Mouse (Mus musculus) gastrocnemius, adult 2 months (tissue): Measurements from ENCODE around the gene Dhx58. TPM values are rescaled to one million over a fixed set of nuclear protein-coding genes. Genes with fewer than 3 reads are reported as not detected.

ENCODE experiments used
- DNase-seq: peaks from one replicate; pipeline ENCODE4 v3.0.0; 2022
- H3K27ac ChIP-seq: fragments of 200-600 bp; 2 replicates; pipeline ENCODE4 v1.8.1; 2022; ENCODE audit warnings: mild to moderate bottlenecking
- H3K4me3 ChIP-seq: fragments of 200-600 bp; 2 replicates; pipeline ENCODE4 v1.8.1; 2022; ENCODE audit warnings: mild to moderate bottlenecking, moderate library complexity
- CTCF ChIP-seq: fragments of 200-600 bp; IDR thresholded peaks from 2 replicates; pipeline ENCODE4 v1.8.1; 2022; ENCODE audit warnings: antibody characterized with exemption, mild to moderate bottlenecking, moderate library complexity
- intact Hi-C: fragments of 180-260 bp; cut with DNase I; formaldehyde crosslinking; loops from one replicate; pipeline ENCODE4 v1.15.1; 2025
- total RNA-seq, 2 experiments: library from RNA; stranded (reverse); gene quantifications; 2 replicates each; pipeline ENCODE4 v1.2.3; 2021

Gene Dhx58
- total RNA-seq, 2 experiments from 2014 or later = 0.38 to 0.39 TPM

DNA sequence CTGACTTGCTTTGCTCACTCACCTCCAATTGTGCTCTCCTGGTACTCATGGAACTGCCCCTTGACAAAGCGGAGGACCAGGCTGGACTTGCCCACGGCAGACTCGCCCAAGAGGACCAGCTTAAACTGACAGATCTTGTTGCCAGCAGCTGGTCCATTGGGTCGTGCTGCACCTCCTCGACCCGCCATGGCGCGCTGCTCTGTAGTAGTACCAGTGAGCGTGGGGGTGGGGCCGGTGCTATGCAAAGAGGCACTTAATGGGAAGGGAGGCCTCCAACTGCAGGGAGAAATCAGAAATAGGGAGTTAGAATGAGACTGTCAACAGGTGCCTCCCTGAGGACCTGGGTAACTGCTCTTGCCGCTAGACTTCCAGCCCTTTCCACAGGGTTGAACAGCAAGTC, 15.8 kb upstream of the Dhx58 start:
- no peak for DNase-seq
- intact Hi-C loops = loop anchor here (5.0 to 10.0 kb wide), 3 partner anchors 135 to 345 kb away; partner anchors contain the start of genes Stat5a and Stat5b
- peak overlapping the region; percentile 37 for H3K4me3 ChIP-seq
- H3K27ac ChIP-seq = peak overlapping the region; percentile 81
- no peak for TF ChIP-seq CTCF

DNA sequence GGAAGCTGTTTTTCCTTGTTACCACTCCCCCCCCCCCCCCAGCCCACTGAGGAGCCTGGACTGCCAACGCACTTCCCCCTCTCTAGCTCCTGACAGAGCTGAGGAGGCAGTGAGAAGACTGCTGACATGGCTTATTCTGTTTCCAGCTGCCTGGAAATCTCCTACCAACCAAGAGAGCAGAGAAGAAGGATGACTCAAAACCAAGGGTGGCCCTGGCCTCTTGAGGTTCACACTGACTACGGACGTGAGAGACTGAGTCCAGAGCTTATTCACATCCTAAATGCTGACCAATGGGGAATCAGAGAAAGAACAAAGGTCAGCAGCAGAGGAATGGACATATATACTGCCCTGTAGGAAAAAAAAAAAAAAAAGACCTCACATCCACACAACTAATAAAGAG, 15.2 kb upstream of the Dhx58 start:
- intact Hi-C loops = loop anchor here (10.0 kb wide), 2 partner anchors 135 to 345 kb away; partner anchors contain the start of genes Stat5a and Stat5b
- no peak overlapping the region for H3K4me3 ChIP-seq
- DNase-seq = no peak
- no peak for TF ChIP-seq CTCF
- peak overlapping the region; percentile 81 for H3K27ac ChIP-seq

DNA sequence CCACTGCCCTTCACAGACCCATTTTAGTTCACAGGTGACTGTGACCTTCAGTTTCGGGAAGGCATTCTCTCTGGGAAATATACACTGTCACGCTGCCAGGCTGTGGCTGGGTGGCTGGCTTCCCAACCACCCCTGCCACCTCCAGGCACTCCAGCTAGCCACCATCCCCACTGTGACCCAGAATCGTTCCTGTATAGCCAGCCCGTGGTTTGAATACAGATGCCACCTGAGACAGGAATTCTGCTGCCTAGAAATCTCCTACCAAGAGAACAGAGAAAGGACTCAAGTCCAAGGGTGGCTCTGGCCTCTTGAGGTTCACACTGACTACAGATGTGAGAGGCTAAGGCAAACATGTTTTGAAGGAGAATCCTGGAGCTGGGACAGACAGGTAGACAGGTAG, 14.8 kb upstream of the Dhx58 start:
- intact Hi-C loops = loop anchor here (10.0 kb wide), 2 partner anchors 136 to 346 kb away; partner anchors contain the start of genes Stat5a and Stat5b
- Histone ChIP-seq H3K4me3 (no peak overlapping the region), H3K27ac (peak overlapping the region; percentile 81)
- TF ChIP-seq CTCF = no peak
- DNase-seq = no peak

DNA sequence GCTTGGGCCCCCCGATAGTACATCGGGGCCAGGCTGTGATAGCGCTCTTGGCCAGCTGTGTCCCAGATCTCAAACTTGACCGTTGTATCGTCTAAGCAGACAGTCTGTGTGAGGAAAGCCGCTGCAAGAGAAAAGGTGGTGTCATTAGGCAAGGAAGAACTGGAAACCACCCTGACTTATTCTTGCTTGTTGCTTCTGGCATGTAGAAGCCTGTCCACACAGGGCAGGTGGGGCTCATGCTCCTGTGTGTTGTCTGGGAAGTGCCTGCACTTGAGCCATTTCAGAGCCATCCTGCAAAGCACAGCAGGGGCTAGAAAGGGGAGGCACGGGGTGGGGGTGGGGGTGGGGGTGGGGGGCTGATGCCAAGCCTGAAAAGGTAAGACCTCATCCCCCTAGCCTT, 14.4 kb upstream of the Dhx58 start:
- no peak for DNase-seq
- H3K27ac ChIP-seq = peak overlapping the region; percentile 81
- intact Hi-C loops = loop anchor here (10.0 kb wide), 2 partner anchors 136 to 346 kb away; partner anchors contain the start of genes Stat5a and Stat5b
- no peak overlapping the region for H3K4me3 ChIP-seq
- no peak for TF ChIP-seq CTCF

DNA sequence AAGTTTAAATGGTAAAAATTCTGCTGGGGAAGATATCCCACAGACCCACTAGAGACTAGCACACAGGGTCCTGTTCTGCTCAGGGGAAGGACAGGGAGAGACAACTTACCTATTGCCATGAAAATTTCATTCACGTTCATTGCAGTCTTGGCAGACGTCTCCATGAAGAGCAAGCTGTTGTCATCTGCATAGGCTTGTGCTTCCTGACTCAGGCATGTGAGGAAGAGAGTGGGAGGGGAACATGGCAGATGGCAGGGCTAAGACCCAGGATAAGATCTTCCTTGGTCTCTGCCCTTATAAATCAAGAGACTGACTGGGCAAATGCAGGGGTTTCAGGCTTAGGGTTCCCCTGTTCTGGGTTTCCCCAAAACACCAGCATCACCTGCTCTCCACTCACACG, 12.6 kb upstream of the Dhx58 start:
- H3K27ac ChIP-seq = no peak overlapping the region
- intact Hi-C loops = loop anchor here (10.0 kb wide), 2 partner anchors 138 to 348 kb away; partner anchors contain the start of genes Stat5a and Stat5b
- no peak for DNase-seq
- no peak for TF ChIP-seq CTCF
- no peak overlapping the region for H3K4me3 ChIP-seq

DNA sequence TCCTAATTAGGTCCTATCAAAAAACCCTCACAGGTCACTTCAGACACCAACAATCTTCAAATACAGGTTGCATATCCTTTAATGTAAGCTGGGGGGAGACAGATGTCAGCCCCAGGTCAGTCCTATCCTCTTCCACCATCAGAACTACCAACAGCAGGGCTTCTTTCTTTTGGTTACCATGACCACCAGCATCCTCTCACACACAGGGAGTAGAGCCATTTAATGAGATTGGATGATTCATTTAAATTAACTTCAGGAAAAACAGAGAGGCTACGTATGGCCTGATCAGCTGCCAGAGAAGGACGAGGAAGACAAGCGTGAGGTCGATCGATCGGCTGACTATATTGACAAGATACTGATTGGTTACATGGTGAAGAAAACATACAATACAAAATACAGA, 10.9 kb upstream of the Dhx58 start:
- TF ChIP-seq CTCF = no peak
- intact Hi-C loops = loop anchor here (1.0 to 10.0 kb wide), 3 partner anchors 46 to 350 kb away; partner anchors contain the start of genes Stat5a and Stat5b
- H3K4me3 ChIP-seq = no peak overlapping the region
- H3K27ac ChIP-seq = no peak overlapping the region
- DNase-seq = no peak

DNA sequence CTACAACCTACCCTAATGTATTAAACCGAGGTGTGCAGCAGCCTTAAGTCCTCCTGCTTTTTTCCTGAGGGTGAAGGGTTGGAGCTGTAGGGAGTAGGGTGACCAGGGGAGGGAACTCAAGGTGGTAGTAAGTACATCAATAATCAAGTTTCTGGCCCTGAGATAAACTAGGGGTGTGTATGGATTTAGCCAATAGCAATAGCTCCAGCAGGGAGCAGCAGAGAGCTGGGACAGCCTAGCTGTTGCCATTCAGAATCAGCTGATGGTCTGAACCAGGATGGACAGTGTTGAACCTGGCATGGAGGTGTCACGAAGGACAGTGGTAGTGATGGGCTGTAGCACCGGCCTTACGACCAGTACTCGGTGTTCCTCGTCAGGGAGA, 10.5 kb upstream of the Dhx58 start:
- peak overlapping the region; percentile 70 for H3K27ac ChIP-seq
- H3K4me3 ChIP-seq = peak overlapping the region; percentile 64
- intact Hi-C loops = loop anchor here (1.0 to 10.0 kb wide), 3 partner anchors 47 to 350 kb away; partner anchors contain the start of genes Stat5a and Stat5b
- peak; percentile 83 for DNase-seq
- TF ChIP-seq CTCF = peak; percentile 89

DNA sequence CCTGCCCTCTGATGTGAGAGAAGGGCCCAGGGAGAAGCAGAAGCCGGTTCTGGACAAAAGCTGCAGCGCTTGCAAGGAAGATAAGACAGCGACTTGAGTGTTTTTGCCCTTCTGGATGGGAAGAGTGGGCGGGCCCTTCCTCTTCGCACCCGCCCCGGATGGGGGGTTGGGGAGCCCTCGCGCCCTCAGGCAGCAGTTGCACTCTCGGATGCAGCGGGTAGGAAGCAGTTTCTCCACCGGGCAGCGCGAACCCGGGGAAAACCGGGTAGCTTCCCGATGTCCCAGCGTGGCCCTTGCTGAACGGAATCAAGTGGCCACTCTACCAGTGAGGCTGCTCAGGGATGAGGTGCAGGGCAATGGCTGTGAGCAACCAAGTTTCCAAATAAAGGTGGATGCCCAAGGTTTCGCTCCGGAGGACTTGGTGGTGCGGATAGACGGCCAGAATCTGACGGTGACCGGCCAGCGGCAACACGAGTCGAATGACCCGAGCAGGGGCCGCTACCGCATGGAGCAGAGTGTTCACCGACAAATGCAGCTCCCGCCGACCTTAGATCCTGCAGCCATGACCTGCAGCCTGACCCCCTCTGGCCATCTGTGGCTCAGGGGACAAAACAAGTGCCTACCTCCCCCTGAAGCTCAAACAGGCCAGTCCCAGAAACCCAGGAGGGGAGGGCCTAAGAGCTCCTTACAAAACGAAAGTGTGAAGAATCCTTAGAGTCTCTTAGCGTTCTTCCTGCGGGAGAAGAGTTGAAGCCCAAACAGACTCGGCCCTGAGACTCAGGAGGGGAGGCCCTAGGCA, 9.9 kb upstream of the Dhx58 start, which contains the start of gene Hspb9:
TSS of gene Hspb9 (plus strand) at position 116 of the 799 bp plus-strand sequence.
- Histone ChIP-seq H3K27ac (peak within 1 kb of the TSS; percentile 70), H3K4me3 (peak within 1 kb of the TSS; percentile 64)
- DNase-seq = peak; percentile 69
- intact Hi-C loops = loop anchor here (1.0 to 10.0 kb wide), 3 partner anchors 47 to 351 kb away; partner anchors contain the start of genes Stat5a and Stat5b
- TF ChIP-seq CTCF = no peak

DNA sequence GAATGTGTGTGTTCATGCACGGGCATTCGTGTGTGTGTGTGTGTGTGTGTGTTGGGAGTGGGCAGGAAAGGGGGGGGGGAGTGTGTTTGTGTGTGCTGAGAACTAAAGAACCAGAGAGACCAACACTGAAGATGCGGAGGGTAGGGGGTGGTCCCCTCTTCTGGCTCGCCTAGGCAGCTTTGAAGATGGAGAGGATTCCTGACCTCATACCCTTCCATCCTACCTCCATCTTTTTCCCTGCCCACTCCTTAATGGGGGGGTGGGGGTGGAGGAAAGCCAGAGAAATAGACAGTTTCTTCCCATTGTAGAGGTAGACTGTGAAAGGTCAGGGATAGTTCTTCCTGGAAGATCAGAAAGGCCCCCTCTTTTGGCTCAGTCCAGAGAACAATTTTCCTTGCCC, 9.1 kb upstream of the Dhx58 start:
- no peak for TF ChIP-seq CTCF
- peak overlapping the region; percentile 64 for H3K4me3 ChIP-seq
- H3K27ac ChIP-seq = peak overlapping the region; percentile 70
- no peak for DNase-seq
- intact Hi-C loops = loop anchor here (10.0 kb wide), 2 partner anchors 142 to 352 kb away; partner anchors contain the start of genes Stat5a and Stat5b

DNA sequence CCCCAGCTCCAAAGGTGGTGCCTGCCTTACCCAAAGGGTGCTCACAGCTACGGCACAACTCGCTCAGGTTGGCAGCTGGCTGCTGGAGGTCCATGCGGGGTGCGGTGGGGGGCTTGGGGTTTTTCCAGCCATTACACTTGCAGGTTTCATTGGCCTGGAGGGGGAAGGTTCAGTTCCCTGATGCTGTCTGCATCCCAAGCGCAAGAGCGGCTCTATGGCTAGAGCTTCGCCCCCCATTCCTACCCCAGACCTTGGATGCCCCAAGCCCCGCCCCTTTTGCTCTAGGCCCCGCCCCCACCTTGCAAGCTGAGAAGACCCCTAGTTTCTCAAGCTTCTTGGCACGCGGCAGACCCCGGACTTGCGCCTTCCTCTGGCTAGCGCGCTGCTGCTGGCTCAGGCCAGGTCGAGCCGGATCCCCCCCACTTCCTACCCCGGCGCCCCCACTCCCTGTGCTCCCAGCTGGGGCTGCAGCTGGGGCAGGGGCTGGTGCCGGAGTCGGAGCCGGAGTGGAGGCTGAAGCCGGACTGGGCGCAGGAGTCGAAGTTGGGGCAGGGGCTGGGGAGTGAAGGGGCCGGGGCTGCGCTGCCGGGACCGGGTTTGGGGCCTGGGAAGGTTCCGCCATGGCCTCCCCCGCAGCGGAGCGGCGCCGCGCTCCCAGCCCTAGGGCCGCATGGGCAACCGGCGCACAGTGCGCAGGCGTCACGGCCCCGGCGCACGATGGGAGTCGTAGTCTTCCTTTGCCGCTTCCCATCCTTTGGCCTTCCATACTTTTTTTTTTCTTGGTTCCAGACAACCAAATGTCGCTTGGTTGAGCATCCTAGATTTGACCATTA, 7.9 kb upstream of the Dhx58 start, which contains the start of gene Kat2a:
TSS of gene Kat2a (minus strand) at position 683 of the 833 bp plus-strand sequence.
- Histone ChIP-seq H3K4me3 (peak within 1 kb of the TSS; percentile 95), H3K27ac (peak within 1 kb of the TSS; percentile 92)
- intact Hi-C loops = loop anchor here (10.0 kb wide), 2 partner anchors 143 to 353 kb away; partner anchors contain the start of genes Stat5a and Stat5b
- DNase-seq = peak; percentile 93
- TF ChIP-seq CTCF = no peak; the same call in 1 of the 2 replicates

DNA sequence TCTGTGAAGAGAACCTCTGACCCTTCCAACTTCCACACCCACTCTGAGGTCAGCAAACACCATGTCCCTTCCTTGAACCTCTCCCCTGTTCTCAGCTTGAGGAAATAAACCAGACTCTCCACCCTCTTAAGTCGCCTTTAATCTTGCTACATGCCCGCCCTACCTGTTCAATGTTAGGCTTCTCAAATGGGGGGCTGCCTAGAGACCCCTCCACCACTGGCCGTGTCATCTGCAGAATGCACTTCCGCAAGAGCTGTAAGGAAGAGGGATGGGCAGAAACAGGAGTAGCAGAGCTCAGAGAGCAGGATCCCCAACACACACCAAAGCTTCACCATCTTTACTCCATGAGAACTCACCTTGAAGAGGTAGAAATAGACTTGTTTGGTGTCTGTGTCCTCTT, 6.9 kb upstream of the Dhx58 start:
- intact Hi-C loops = loop anchor here (10.0 kb wide), 2 partner anchors 144 to 354 kb away; partner anchors contain the start of genes Stat5a and Stat5b
- no peak overlapping the region for H3K4me3 ChIP-seq
- H3K27ac ChIP-seq = no peak overlapping the region
- no peak for TF ChIP-seq CTCF
- no peak for DNase-seq

DNA sequence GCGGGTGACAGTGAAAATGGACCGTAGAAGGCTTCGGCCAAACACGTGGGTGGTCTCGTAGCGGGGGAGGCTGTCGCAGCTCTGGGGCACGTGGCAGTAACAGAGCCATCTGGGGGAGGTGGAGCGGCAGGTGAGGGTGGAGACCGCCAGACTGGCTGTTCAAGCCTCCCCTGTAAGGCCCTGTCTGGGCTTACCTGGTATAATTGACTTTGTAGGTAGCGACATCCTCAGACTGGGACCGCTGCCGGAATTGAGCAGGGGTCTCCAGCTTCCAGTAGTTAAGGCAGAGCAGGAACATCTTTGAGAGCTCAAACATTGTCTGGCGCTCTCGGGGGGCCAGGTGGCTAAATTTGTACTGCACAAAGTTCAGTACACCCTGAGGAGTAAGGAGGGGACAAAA, 6.5 kb upstream of the Dhx58 start:
- no peak overlapping the region for H3K4me3 ChIP-seq
- no peak for TF ChIP-seq CTCF

More for the DNA sequence above, 6.5 kb upstream of the Dhx58 start:
- DNase-seq = no peak
- no peak overlapping the region for H3K27ac ChIP-seq
- intact Hi-C loops = loop anchor here (10.0 kb wide), 2 partner anchors 144 to 354 kb away; partner anchors contain the start of genes Stat5a and Stat5b
